Mouse (Mus musculus): ENCODE measurements around the gene Cryab.

The Cryab gene

DNA sequence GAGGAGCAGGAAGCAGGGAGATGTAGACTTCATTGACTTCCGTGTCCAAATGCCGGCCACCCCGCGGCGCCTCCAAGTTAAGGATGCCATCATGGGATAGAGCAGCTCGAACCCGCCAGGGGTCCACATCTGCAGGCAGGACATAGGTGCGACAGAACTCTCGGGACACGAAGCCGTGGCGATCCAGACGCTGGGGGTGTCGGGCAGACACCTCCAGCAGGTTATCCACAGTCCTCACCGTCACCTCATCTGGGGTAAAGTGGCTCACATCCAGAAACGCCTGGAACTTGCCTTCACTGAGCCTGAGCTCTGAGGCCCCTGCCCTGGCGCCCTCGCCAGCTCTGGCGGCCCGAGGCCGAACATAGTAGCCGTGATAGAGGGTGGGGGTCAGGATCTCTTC, at the start of gene Cryab:
Gene Cryab, plus strand, starts transcription at position 3 of the 400 bp plus-strand sequence.
- in situ Hi-C loops (cut with MboI, MseI) = no loop called here

DNA sequence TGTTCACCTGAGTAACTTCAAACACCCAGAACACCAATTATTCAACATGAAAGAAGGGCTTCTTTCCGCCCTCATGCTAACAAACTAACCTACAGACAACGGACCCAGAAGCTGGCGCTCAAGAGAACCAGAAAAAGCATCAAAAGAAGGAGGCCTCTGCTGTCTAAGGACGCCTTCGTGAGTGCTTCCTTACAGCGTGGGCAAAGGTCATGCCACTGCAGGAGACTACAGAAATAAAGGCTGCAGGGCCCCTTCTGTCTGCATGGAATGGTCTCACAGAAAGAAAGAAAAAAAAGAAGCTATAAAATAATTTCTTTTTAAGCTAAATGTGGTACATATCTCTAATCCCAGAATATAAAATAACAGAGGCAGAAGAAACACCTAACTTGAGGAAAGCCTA, 46.2 kb upstream of the Cryab start:
- in situ Hi-C loops (cut with MboI, MseI) = no loop called here

DNA sequence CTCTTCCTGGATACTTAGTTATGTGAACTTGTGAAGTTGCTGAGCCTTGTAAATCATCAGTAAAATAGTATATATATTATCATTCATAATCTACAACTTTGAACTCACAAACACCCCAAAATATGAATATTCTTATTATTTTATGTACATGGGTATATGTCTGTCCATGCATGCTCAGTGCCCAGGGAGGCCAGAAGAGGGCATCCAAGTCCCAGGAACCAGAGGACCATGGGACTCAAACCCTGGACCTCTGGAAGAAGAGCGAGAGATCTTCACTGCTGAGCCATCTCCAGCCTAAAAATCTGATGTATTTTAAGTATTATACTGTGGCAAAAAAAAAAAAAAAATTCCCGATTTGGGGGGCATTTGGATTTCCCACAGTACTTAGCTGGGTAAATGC, 42.0 kb upstream of the Cryab start:
- in situ Hi-C loops (cut with MboI, MseI) = no loop called here

DNA sequence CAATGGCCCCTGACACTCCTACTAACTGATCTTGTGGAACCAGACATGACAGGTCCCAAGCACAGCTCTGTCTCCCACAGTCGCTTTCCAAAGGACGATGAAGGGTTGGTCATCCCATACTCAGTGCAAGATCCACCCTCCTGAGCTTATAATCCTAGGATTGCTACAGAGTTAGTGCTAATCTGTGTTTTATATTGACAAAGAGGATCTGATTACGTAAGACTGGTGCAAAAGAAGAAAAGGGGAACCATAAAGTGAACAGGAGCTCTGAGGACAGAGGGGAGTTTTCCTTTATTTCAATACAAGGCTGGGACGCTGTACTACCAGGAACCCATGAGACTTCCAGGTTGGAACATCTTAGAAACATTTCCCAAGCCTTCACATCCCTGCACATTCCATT, 39.8 kb upstream of the Cryab start:
- in situ Hi-C loops (cut with MboI, MseI) = no loop called here

DNA sequence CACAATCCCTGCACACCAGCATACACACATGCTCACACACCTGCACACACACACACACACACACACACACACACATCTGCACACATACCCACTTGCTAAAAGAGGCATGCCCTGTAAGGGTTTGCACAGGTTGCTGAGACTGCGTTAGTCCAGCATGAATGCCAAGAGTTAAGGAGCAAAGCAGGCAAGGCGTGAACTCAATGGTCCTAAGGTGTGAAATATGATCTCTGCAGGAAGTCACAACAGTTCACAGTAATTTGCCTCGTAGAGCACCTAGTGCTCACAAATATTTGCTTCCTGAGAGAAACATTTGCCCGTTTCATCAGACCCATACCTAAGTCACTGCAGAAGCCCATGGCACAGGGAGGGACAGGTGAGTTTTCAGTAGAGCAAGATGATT, 36.9 kb upstream of the Cryab start:
- in situ Hi-C loops (cut with MboI, MseI) = no loop called here

DNA sequence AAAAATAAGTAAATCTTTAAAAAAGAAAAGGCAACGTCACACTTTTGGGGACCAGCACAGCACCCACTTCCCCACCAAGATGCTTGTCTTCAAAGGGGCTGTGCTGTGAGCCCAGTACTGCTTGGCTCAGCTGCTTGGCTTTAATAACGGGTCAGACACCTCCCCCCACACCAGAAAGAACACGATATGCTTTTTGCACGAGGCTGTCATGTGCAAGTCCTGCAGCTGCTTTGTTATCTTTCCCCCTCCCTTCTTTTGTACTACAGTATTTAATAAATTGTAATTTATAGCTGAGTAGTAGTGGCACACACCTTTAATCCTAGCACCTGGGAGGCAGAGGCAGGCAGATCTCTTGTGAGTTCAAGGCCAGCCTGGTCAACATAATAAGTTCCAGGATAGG, 32.2 kb upstream of the Cryab start:
- in situ Hi-C loops (cut with MboI, MseI) = no loop called here

DNA sequence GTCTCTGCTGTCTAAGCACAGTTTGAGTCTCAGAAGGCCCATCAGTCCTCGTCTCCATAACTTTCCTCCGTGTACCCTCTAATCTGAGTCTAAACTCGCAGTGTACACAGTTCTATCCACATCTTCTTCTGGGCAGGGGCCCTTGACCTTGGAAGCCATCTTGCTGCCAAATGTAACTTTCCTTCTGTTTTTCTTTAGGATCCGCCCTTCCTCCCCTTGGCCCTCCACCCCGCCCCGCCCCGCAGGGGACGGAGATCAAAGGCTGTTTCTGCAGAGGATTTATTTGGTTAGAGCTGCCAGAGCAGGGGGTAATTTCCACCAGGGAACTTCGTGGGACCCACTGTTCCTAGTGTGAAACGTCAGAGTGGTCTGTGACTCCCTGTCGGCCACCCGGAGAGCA, 30.1 kb upstream of the Cryab start:
- in situ Hi-C loops (cut with MboI, MseI) = no loop called here

DNA sequence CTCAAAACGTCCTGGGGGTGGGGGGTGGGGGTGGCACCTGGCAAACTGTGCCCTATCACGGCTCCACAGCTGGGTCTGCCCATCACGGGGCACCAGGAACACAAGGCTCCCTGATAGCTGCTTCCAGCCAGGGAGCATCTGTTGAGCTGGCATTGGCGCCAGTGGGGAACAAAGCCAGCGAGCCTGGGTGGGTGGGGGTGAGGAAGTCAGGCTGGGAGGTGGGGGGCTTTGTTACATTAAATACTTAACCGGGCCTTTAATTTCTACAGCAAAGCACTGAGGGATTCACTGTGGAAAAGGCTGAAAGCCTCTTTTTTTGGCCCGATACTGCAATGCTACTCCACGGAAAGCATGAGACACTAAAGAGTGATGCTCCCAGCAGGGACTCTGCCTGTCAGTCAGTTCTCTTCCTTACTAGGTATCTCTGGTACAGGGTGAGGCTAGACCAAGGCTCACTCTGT, 28.6 kb upstream of the Cryab start:
- in situ Hi-C loops (cut with MboI, MseI) = no loop called here

DNA sequence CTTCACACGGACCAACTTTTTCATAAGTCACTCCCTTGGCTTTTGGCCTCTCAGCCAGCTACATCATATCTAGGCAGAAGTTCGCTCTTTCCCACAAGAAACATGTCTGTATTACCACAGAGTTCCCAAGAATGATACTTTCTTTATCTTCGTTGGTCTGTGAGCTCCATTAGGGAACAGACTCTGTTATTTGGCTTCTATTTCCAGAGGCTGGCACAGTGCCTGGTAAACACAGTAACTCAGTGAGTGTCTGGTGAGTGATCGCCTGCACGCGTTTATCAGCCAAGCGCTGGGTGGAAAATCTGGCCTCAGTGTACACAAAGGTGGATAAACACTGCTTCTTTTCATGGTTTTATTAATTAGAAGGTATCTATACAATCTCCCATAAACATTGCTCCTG, 27.7 kb upstream of the Cryab start:
- in situ Hi-C loops (cut with MboI, MseI) = no loop called here

DNA sequence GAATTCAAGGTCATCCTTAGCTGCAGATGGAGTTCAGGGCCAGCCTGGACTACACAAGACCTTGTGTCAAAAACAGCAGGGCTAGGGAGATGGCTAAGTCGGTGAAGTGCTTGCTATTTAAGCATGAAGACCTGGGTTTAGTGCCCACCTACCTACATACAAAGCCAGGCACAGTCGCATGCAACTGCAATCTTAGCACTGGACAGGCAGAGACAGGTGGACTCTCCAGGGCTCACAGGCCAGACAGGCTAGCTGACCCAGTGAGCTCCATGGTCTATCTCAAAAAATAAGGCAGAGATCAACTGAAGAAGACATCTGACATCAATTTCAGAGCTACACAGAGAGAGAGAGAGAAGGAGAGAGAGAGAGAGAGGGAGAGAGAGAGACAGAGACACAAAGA, 27.0 kb upstream of the Cryab start:
- in situ Hi-C loops (cut with MboI, MseI) = no loop called here

DNA sequence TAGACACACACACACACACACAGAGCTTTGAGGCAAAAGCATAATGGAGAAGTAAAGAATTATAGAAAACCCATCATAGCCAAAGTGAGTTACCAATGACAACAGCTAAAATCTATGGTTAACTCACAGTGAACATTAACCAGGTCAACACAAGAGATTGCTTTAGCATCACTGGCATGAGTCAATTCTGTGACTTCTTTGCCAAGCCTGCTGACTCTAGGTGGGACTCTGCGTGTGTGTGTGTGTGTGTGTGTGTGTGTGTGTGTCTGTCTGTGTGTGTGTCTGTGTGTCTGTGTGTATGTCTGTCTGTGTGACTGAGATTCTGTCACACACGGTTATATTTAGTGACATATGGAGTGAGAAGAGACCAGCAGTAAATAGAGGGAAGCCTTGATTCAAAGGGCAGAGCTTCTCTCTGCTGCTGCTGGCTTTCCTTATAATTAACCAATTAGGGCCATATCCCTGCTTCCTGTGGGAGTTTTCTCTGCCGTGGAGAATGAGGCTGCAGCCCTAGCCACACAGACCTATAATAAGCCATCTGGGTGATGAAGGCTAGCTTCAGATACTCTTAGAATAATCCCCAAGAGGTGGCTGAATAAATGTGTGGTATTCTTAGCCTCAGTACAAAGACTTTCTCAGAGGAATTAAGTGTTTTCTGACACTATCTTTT, 26.3 kb upstream of the Cryab start:
- in situ Hi-C loops (cut with MboI, MseI) = no loop called here

DNA sequence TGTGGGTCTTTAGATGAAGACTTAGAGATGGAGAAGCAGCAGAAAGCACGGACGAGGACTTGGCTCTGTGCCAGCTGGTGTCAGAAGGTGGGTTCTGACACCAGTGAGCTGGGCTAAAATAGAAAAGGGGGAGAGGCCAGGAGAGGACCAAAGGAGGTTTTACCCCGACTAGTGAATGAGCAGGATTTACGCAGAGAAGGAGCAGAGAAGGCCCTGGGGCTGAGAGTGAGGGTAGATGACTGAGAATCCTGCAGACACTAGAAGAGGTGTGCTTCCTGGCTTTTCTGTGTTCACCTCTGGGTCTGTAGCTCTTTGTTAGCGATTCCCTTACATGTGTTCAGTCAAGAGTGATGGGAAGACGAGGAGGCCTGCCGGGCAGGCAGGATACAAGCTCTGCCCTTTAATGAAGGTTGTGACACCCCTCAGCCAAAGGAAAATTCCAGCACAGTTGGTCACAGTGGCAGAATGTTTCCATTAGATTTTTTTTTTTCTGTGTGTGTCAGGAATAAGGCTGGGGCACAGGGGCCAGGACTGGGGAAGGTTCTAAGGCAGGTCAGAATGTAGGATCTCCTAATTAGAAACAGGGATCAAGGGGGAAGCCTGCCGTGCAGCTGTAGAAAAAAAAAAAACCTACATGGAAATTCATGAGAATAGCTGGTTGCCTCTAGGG, 25.1 kb upstream of the Cryab start:
- in situ Hi-C loops (cut with MboI, MseI) = no loop called here

DNA sequence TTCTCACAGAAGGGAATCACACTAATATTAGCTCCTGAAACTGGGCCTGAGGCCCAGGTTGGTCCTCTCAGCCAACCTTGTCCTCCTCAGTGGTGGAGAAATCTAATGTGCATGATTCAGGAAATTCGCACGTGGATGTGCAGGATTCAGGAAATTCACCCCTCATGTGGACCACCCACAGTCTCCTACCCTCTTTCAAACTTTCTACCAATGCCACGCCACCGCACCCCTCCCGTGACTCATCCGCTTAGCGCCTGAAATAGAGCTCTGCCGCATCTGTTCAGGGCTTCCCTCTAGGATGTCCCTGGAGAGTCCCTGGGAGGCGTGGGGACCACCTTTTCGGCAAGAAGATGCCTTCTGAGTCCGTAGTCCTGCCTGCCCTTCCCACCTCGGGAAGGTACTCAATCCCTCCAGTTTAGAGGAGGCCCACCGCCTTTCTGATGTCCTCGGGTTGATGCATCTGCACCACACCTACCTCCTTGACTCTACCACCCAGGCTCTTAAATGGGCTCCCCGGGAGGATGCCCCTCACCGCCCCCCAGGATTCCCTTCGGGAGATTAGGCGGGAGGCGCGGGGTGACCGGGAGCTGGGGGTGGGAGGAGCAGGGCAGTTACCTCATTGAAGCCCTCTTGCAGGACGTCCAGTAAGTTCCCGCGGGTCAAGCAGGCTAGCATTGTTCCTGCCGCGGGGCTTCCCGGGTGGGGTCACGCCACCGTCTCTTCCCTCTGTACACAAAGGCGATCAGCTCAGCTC, 23.8 kb upstream of the Cryab start:
- in situ Hi-C loops (cut with MboI, MseI) = no loop called here

DNA sequence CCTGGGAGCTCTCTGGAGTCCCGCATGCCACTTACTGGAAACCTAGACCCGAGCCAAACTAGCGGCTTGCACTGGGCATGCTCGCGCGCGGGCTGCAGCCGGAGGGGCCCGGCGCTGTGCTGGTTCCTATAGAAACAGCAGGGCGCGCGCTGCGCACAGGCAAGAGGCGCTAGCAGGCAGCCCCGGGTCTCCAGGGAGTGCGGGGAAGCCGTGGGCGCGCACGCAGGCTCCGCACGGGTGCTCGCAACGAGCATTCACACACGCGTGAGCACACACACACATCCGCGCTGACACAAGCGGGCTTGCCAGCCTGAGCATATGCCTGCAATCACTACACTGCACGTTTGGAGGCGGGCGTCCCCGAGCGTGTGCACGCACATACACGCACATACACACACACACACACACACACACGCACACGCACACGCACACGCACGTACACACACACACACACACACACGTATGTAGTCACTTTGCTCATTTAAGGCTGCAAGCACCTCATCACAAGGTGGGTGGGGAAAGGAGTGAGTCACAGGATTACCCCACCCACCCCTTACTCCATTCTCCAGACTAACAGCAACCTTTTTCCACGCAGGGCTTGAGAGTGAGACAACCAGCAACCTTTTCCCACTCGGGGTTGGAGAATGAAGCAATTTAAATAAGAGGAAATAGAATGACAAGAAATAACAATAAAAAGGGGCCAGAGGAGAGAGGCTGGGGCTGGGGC, 23.0 kb upstream of the Cryab start:
- in situ Hi-C loops (cut with MboI, MseI) = no loop called here

DNA sequence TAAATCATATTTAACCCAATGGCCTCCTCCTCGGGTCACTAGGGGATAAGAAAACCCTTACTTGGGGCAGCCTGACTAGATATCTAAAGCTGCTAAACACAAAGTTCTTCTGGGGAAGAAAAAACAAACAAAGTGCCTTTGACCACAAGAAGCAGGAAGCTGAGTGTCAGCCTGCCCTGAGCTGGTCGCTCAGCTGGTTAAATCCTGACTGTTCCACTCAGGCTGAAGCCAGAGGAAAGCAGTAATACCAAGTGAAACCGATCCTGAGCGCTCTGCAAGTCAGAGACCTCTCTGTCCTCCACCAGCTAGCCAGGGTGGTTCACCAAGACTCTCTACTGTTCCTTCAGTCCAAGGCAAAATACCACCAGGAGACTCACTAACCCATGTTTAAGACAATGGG, 21.5 kb upstream of the Cryab start:
- in situ Hi-C loops (cut with MboI, MseI) = no loop called here

DNA sequence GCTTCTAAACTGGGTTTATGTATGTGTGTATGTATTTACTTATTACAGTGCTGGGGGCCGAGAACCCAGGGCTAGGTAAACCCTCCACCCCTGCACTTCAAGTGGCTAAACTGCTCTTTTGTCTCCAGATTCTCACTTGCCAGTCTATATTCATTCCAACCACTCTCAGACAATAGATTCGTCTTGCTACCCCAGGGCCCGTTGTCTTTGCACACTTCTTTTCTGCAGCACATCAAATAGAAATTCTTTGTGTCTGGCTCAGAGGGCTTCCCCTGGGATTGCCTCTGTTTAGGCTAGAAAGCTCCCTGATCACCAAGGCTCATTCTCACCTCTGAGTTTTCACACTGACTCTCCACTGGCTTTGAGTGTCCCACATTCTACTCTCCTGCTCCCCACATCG, 18.6 kb upstream of the Cryab start:
- in situ Hi-C loops (cut with MboI, MseI) = no loop called here

DNA sequence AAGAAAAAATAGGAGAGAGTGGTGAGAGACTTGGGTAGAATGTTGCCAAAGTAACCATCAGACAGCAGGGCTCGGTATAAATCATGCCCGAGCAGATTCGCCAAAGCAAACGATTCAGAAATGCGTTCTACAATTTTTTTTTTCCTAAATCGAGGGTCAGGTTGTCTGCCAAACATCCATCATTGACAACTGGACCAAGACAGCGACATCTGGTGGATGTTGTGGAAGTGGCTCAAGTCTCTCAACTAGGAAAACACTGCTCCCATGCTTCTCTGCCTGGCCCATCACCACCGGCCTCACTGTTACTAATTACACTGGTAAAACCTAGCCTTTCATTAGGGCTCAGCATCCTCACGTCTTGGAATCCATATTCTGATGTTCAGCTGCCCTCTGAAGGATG, 16.1 kb upstream of the Cryab start:
- in situ Hi-C loops (cut with MboI, MseI) = no loop called here

DNA sequence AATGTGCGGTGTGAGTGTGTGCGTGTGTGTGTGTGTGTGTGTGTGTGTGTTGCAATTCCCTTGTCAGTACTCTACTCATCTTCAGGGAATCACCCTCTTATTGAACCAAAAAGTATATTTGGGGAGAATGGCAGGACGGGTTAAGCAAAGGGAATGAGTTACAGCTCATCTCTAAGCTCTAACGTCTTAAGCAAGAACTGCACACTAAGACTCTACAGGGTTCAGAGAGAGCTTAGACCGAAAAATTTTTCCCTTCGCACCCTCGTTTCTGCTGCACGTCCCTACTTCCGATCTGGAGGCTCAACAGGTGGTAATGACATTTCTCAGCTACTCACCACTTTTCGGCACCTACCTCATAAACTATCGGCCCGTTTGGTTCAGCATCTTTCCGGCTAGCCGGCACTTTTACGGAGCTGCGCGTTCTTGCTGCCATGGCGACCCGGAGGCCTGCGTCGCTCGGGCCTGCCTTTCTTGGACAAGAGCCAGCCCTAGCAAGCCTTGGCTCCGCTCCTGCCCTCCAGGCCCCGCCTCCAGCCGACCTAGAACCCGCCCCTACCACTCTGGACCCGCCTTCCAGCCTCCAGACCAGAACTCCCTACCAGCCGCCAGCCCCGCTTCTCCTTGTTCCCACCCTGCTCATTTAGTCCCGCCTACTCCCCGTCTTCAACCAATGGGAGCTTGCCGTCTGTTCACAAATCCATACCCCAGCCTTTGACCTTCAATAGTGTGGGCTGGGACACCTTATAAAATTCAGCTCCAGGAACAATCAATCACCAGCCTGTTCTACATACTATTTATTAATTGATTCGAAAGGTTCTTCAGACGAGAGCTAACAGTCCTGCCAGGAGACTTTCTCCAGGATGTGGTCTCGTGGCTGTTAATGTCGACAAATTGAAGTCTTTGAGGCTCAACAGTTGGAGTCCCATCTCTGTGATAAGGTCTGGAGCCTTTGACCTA, 11.9 kb upstream of the Cryab start, which contains the start of gene Dixdc1:
Gene Dixdc1, minus strand, starts transcription at position 604 of the 957 bp plus-strand sequence.
- in situ Hi-C loops (cut with MboI, MseI) = no loop called here

DNA sequence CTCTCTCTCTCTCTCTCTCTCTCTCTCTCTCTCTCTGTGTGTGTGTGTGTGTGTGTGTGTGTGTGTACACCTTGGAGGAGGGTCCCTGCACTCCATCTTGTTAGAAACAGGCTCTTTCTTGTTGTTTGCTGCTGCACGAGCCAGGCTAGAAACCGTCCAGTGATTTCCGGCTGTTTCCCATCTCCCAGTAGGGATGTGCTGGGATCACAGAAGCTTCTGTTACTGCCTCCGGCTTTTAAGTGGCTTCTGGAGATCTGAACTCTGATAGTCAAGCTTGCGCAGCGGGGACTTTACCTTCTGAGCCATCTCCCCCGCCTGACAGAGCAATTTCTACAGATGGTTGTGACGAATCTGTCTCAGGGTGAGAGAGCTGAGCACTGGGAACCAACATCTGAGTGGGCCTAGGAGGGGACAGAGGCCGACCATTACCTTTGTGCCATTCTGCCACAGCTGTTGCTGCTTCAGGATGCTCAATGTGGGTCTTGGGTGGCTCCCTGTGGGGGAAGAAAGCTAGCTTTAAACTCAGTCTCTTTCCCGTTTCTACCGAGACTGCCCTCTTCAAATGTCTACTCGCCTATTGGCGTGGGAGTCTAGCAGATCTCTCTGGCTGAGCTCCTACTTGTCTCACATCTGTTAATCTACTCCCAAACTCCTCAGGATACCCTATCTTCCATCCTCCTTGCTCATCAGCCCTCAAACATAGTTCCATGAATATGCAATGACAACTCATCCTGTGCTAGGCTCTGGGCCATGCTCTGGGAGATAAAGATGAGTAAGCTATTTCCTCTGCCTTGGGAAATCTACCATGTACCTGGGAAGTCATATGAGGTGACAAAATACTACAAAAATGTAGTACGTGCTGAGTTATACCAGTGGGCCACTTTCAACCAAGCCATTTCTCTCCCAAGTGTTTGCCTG, 10.0 kb upstream of the Cryab start:
- in situ Hi-C loops (cut with MboI, MseI) = no loop called here

DNA sequence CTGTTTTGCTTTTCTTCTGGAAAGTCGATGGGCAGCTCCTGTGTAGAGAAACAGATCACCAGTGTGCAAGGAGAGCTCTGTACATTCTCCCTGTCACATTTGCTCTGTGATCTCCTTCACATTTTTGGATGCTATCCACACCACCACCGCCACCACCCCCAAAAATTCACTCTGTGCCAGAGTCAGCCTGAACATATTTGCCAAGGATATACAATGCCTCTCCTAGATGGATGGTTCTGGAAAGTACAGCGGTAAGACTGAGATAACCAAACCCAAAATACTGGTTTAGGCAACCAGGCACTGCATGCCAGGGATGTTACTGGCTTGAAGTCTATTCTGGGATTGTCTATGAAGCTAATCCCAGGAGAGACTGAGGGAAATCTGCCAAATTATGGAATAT, 8.9 kb upstream of the Cryab start:
- in situ Hi-C loops (cut with MboI, MseI) = no loop called here
